Mouse (Mus musculus) stomach, embryonic 14.5 days (tissue): ENCODE data around the gene Ap2m1. TPM values are rescaled to one million over a fixed set of nuclear protein-coding genes. Genes with fewer than 3 reads are reported as not detected.
A peak's percentile ranks its signal among the peaks of the same experiment; 100 is the strongest.

Experiments
- ATAC-seq: fragments of 200-750 bp; cut with Nextera tagmentation; 2 replicates; pipeline ENCODE4 v1.8.0; 2017; ENCODE audit warnings: low read depth, moderate TSS enrichment; ENCODE audit not compliant: insufficient number of reproducible peaks, insufficient read depth, low FRiP score
- H3K27ac ChIP-seq: fragments of 300-500 bp; sonication (generic); 2 replicates; pipeline ENCODE4 v1.5.1; 2014; ENCODE audit warnings: mild to moderate bottlenecking, low read length, moderate library complexity, mixed read lengths
- H3K27me3 ChIP-seq: fragments of 300-500 bp; sonication (generic); 2 replicates; pipeline ENCODE4 v1.6.1; 2014; ENCODE audit warnings: low read length, control low read depth, mixed read lengths; ENCODE audit not compliant: control insufficient read depth, insufficient read depth
- H3K36me3 ChIP-seq: fragments of 300-500 bp; sonication (generic); 2 replicates; pipeline ENCODE4 v1.6.1; 2014; ENCODE audit warnings: mild to moderate bottlenecking, control low read depth, low read length, moderate library complexity, mixed read lengths; ENCODE audit not compliant: control insufficient read depth, insufficient read depth
- H3K4me1 ChIP-seq: fragments of 300-500 bp; sonication (generic); 2 replicates; pipeline ENCODE4 v1.6.1; 2014; ENCODE audit warnings: low read length, control low read depth, mixed read lengths; ENCODE audit not compliant: control insufficient read depth, insufficient read depth
- H3K4me2 ChIP-seq: fragments of 300-500 bp; sonication (generic); replicated peaks from 2 replicates; pipeline ENCODE4 v1.6.1; 2014; ENCODE audit warnings: low read depth, low read length, control low read depth
- H3K4me3 ChIP-seq: fragments of 300-500 bp; sonication (generic); 2 replicates; pipeline ENCODE4 v1.5.1; 2014; ENCODE audit warnings: low read depth, low read length, control low read depth
- H3K9ac ChIP-seq: fragments of 300-500 bp; sonication (generic); replicated peaks from 2 replicates; pipeline ENCODE4 v1.6.1; 2014; ENCODE audit warnings: low read depth, mild to moderate bottlenecking, control low read depth, low read length, moderate library complexity, mixed read lengths
- H3K9me3 ChIP-seq: fragments of 300-500 bp; sonication (generic); 2 replicates; pipeline ENCODE4 v1.6.1; 2016; ENCODE audit warnings: low read depth, low read length, control low read depth; ENCODE audit not compliant: control insufficient read depth
- WGBS: fragments of 180-500 bp; shearing (Covaris S2); extraction: QIAGEN DNeasy Blood & Tissue Kit; methylation state at CpG from one replicate; pipeline ENCODE4 v1.1.7; 2014; 5-methylcytosine and 5-hydroxymethylcytosine counted together
- polyA plus RNA-seq: library from polyadenylated mRNA; unstranded; fragments of >200 nt; fragmentation: Nextera tagmentation; extraction: Ambion mirVana; gene quantifications from 2 replicates; pipeline ENCODE4 v1.2.1, GENCODE M21; 2014

The Ap2m1 gene
- polyA plus RNA-seq, 1 experiment from 2014 or later, result 586 TPM

DNA sequence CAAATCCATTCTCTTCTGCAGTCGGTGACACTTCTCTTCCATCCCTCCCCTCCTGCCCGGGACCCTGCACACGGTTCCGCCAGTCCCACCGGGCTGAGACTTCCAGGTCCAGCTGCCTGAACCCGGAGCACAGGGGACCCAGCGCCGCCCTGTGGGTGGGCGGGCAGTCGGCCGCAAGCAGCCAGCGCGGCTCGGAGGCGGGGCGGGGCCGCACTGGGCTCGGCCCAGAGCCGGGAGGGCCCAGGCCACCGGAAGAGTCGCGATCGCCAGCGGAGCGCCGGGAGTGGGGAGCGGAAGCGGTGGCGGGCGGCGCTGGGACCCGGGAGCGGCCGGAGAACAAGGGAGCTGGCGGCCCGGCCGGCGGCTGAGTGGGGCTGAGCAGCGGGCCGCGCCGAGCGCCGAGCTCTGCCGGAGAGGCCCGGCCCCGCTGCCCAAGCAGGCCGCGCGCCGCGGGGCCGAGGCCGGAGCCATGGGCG lies 18.5 kb upstream of the Ap2m1 start, which contains the start of gene Dvl3:
Gene Dvl3, plus strand, starts transcription at position 257 of the 476 bp plus-strand sequence.
- H3K9me3 ChIP-seq, result no peaks in the 10 kb centered on the region
- H3K4me3 ChIP-seq, result peak within 1 kb of the TSS; percentile 94
- peak; percentile 96 for ATAC-seq
- H3K27ac ChIP-seq, result peak within 1 kb of the TSS; percentile 94
- H3K36me3 ChIP-seq, result peaks cover 5% of the 10 kb centered on the region
- H3K4me2 ChIP-seq, result peak within 1 kb of the TSS; percentile 82
- 0 out of 2 replicates have a peak, but pooled peaks cover 10% of the 10 kb centered on the region for H3K4me1 ChIP-seq
- no peaks in the 10 kb centered on the region for H3K27me3 ChIP-seq
- WGBS, result 1% methylated on average over 53 of the region's 55 CpGs
- H3K9ac ChIP-seq, result peak within 1 kb of the TSS; percentile 90

- Histone ChIP-seq H3K9me3 (no peaks in the 10 kb centered on the region), H3K4me2 (peak overlapping the region; percentile 82), H3K9ac (peak overlapping the region; percentile 90), H3K36me3 (peaks cover 5% of the 10 kb centered on the region), H3K27ac (peak overlapping the region; percentile 94), H3K4me3 (peak overlapping the region; percentile 94), H3K4me1 (0 out of 2 replicates have a peak, but pooled peaks cover 10% of the 10 kb centered on the region), H3K27me3 (no peaks in the 10 kb centered on the region)
- ATAC-seq, result peak; percentile 14; the same call in 1 of the 2 replicates
- under 1% methylated on average over 26 of the region's 26 CpGs for WGBS
Measured at GRCm38 (mm10) chr16:20517216-20517615, 18.1 kb upstream of the Ap2m1 start.

GRCm38 (mm10) chr16:20517701-20518374 lies 17.4 kb upstream of the Ap2m1 start:
- H3K4me3 ChIP-seq, result peak overlapping the region; percentile 94
- ATAC-seq, result peak; percentile 36; the same call in 1 of the 2 replicates
- 0% methylated on average over 6 of the region's 6 CpGs for WGBS

DNA sequence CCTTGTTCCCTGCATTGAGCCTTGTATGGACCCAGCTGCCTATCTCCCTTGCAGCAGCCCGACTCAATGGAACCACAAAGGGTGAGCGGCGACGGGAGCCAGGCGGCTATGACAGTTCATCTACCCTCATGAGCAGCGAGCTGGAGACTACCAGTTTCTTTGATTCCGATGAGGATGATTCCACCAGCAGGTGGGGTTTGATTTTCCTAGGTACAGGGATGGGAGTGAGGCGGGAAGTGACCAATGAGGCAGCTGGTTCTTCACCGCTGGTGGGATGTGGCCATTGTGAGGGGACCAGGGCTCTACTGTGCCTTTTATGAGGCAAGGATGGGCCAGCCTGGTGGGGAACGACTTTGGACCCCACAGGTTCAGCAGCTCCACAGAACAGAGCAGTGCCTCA lies 11.4 kb upstream of the Ap2m1 start:
- no peak overlapping the region for H3K27ac ChIP-seq
- 85% methylated on average over 10 of the region's 10 CpGs for WGBS
- no peak overlapping the region for H3K4me3 ChIP-seq
- no peak overlapping the region for H3K9ac ChIP-seq
- no peaks in the 10 kb centered on the region for H3K27me3 ChIP-seq
- H3K4me1 ChIP-seq, result 0 out of 2 replicates have a peak, but pooled peaks cover 3% of the 10 kb centered on the region
- no peak overlapping the region for H3K4me2 ChIP-seq
- H3K36me3 ChIP-seq, result peaks cover 59% of the 10 kb centered on the region
- no peaks in the 10 kb centered on the region for H3K9me3 ChIP-seq
- ATAC-seq, result no peak

More at GRCm38 (mm10) chr16:20517701-20518374, 17.4 kb upstream of the Ap2m1 start:
- H3K4me2 ChIP-seq, result peak overlapping the region; percentile 82
- H3K4me1 ChIP-seq, result 0 out of 2 replicates have a peak, but pooled peaks cover 10% of the 10 kb centered on the region
- H3K27ac ChIP-seq, result peak overlapping the region; percentile 94
- peak overlapping the region; percentile 90 for H3K9ac ChIP-seq
- peaks cover 5% of the 10 kb centered on the region for H3K36me3 ChIP-seq
- no peaks in the 10 kb centered on the region for H3K27me3 ChIP-seq
- H3K9me3 ChIP-seq, result no peaks in the 10 kb centered on the region

- Histone ChIP-seq H3K4me3 (no peak overlapping the region), H3K9ac (no peak overlapping the region), H3K36me3 (peaks cover 87% of the 10 kb centered on the region), H3K27ac (no peak overlapping the region), H3K9me3 (no peaks in the 10 kb centered on the region), H3K4me2 (no peak overlapping the region), H3K27me3 (no peaks in the 10 kb centered on the region), H3K4me1 (no peaks in the 10 kb centered on the region)
- WGBS, result 91% methylated on average over 5 of the region's 5 CpGs
- ATAC-seq, result no peak
Measured at GRCm38 (mm10) chr16:20528779-20529178, 6.5 kb upstream of the Ap2m1 start.

DNA sequence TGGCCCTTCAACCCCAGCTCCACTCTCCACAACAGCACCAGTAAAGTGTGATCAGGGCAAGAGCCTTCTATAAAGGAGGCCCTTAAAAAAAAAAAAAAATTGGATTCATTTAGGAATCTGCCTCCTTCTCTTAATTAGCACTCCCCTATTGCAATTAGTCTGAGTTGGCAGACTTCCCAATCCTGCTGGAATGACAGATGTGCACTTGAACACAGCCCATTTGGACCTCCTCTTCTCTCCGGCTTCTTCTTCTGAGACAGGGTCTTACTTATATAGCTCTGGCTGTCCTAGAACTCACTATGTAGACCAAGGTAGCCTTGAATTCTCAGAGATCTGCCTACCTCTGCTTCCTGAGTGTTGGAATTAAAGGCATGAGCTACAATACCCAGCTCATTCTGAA lies 5.9 kb upstream of the Ap2m1 start:
- Histone ChIP-seq H3K9ac (no peak overlapping the region), H3K27me3 (no peaks in the 10 kb centered on the region), H3K4me3 (no peak overlapping the region), H3K4me1 (no peaks in the 10 kb centered on the region), H3K4me2 (no peak overlapping the region), H3K9me3 (no peaks in the 10 kb centered on the region), H3K27ac (no peak overlapping the region), H3K36me3 (peaks cover 81% of the 10 kb centered on the region)
- no peak for ATAC-seq
- 69% methylated on average over 1 of the region's 1 CpGs for WGBS

GRCm38 (mm10) chr16:20530941-20531340 lies 4.3 kb upstream of the Ap2m1 start:
- 92% methylated on average over 20 of the region's 20 CpGs for WGBS
- peaks cover 68% of the 10 kb centered on the region for H3K36me3 ChIP-seq
- no peak overlapping the region for H3K4me2 ChIP-seq
- no peak overlapping the region for H3K9ac ChIP-seq
- no peaks in the 10 kb centered on the region for H3K4me1 ChIP-seq
- H3K9me3 ChIP-seq, result no peaks in the 10 kb centered on the region
- no peak overlapping the region for H3K4me3 ChIP-seq
- no peak overlapping the region for H3K27ac ChIP-seq
- no peak for ATAC-seq
- no peaks in the 10 kb centered on the region for H3K27me3 ChIP-seq

DNA sequence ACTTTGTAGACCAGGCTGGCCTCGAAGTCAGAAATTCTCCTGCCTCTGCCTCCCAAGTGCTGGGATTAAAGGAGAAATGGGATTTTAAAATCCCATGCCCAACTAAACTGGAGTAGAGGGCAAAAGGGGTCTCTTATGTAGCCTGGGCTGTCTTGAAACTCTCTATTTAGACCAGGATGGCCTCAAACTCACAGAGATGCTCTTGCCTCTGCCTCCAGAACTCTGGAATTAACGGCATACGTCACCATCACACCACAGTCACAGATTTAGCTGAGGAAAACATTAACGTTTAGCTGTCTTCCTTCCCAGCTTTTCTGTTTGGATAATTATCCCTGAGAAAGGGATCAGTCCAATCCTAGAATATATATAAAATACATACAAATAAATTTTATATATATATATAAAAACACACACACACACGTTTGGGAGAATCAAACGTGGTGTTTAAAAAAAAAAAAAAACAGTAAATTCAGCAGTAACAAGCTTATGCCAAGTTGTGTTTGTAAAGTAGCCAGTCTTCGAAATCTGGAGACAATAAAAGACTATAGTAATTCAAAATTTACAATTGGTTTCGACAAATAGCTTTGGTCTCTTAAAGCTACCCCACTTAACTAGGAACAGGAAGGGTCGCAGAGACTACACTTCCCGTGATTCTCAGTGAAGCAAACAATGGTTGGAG lies 522 bp upstream of the Ap2m1 start:
- H3K4me3 ChIP-seq, result no peak overlapping the region
- WGBS, result 47% methylated on average over 10 of the region's 10 CpGs
- H3K27me3 ChIP-seq, result no peaks in the 10 kb centered on the region
- peaks cover 21% of the 10 kb centered on the region for H3K4me1 ChIP-seq
- no peak for ATAC-seq
- peak overlapping the region; percentile 14; the same call in 1 of the 2 replicates for H3K4me2 ChIP-seq
- no peak overlapping the region; the same call in 1 of the 2 replicates for H3K9ac ChIP-seq
- peaks cover 51% of the 10 kb centered on the region for H3K36me3 ChIP-seq
- no peak overlapping the region for H3K27ac ChIP-seq
- H3K9me3 ChIP-seq, result no peaks in the 10 kb centered on the region
